Mouse (Mus musculus): ENCODE data around the gene Glyr1. TPM values are rescaled to one million over a fixed set of nuclear protein-coding genes. Genes with fewer than 3 reads are reported as not detected.

The Glyr1 gene
- 23.9 and 26.4 TPM in 2 replicates for polyA plus RNA-seq (2012; rRNA removed)
- polyA plus RNA-seq (2014; fragmentation: Nextera tagmentation; extraction: Ambion mirVana), result 21.7 and 26.3 TPM in 2 replicates

DNA sequence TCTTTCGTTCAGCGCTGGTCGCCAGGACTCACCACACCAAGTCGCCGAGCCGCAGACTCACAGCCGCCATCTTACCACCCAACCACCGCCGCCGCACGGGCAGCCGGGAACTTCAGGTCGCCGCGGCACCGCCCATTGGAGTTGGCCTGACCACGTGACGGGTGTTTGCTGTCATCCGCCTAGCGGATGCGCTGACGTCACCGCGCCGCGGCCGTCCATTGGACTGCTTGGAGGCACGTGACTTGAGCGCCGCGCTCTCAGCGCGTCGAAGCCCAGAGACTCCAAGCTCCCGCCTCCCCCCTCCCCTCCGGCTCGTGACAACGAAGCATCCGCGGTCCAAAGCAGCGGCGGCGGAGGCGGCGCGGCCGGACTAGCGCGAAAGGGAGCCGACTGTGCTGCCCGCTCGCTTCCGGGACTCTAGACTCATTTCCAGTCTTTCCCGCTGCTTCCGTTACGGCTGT, at the start of gene Glyr1, which contains the start of gene Ubn1:
Glyr1 (minus strand) TSS at position 90 of the 461 bp plus-strand sequence.
Ubn1 (plus strand) TSS at position 284 of the 461 bp plus-strand sequence.
- H3K9ac ChIP-seq (replicated peaks), result peak within 1 kb of the TSS; percentile 95
- under 1% methylated on average over 54 of the region's 56 CpGs for WGBS (ENCODE audit: insufficient replicate concordance)
- peak; percentile 95 for ATAC-seq (ENCODE audit: insufficient read depth)

DNA sequence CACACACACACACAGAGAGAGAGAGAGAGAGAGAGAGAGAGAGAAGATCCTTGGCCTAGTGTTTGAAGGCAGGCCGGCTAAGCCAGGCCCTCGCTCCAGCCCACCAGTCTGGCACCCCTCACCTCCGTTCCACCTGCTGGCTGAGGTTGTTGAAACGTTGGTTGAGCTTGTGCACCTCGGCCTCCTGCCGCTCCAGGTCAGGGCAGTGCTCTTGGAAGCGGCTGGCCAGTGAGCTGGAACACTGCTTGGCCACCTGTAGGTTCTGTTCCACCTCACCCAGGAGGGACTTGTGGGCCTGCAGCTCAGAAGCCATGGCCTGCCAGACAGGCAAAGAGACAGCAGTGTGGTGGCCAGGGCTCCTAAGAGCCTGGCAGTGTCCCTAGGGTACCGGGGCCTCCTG, 46.8 kb upstream of the Glyr1 start:
- no peak overlapping the region for H3K9ac ChIP-seq (replicated peaks)
- H3K27ac ChIP-seq, result no peak overlapping the region
- TF ChIP-seq EP300 (IDR thresholded peaks at IDR 0.05; ENCODE audit: low read depth) (no peak), CTCF (IDR thresholded peaks at IDR 0.05; ENCODE audit: low read depth) (no peak)
- H3K4me1 ChIP-seq (replicated peaks; ENCODE audit: control insufficient read depth in 2 of 2, insufficient read depth in 2 of 2, low read length in 1 of 2), result no peaks in the 10 kb centered on the region
- no peaks in the 10 kb centered on the region for H3K36me3 ChIP-seq (replicated peaks; ENCODE audit: control insufficient read depth, insufficient read depth, low read depth)
- no peak for ATAC-seq (ENCODE audit: insufficient read depth)
- no peak overlapping the region for H3K4me3 ChIP-seq (ENCODE audit: insufficient read depth in 1 of 2, low read depth in 2 of 2, low read length in 2 of 2)
- H3K27me3 ChIP-seq (ENCODE audit: control insufficient read depth, insufficient read depth, low read length), result no peaks in the 10 kb centered on the region
- H3K9me3 ChIP-seq (ENCODE audit: control insufficient read depth, low read length), result no peaks in the 10 kb centered on the region
- no peak for DNase-seq (ENCODE audit: low read depth in 3 of 3, low spot score in 3 of 3)
- WGBS (ENCODE audit: insufficient replicate concordance), result 75% methylated on average over 8 of the region's 8 CpGs
- no peak overlapping the region for H3K4me2 ChIP-seq (ENCODE audit: low read depth)

More for the DNA sequence above, at the start of gene Glyr1, which contains the start of gene Ubn1:
- Histone ChIP-seq H3K27ac (peak within 1 kb of the TSS; percentile 94), H3K27me3 (ENCODE audit: control insufficient read depth, insufficient read depth, low read length) (no peaks in the 10 kb centered on the region), H3K9me3 (ENCODE audit: control insufficient read depth, low read length) (no peaks in the 10 kb centered on the region), H3K4me3 (ENCODE audit: insufficient read depth in 1 of 2, low read depth in 2 of 2, low read length in 2 of 2) (peak within 1 kb of the TSS; percentile 94 to 98), H3K4me2 (ENCODE audit: low read depth) (peak within 1 kb of the TSS; percentile 85), H3K36me3 (replicated peaks; ENCODE audit: control insufficient read depth, insufficient read depth, low read depth) (peaks cover 39% of the 10 kb centered on the region), H3K4me1 (replicated peaks; ENCODE audit: control insufficient read depth in 2 of 2, insufficient read depth in 2 of 2, low read length in 1 of 2) (peaks cover 7 to 17% of the 10 kb centered on the region in 2 experiments)
- TF ChIP-seq CTCF (IDR thresholded peaks at IDR 0.05; ENCODE audit: low read depth) (no peak), EP300 (IDR thresholded peaks at IDR 0.05; ENCODE audit: low read depth) (no peak)
- peak; percentile 99 for DNase-seq (ENCODE audit: low read depth in 3 of 3, low spot score in 3 of 3)

DNA sequence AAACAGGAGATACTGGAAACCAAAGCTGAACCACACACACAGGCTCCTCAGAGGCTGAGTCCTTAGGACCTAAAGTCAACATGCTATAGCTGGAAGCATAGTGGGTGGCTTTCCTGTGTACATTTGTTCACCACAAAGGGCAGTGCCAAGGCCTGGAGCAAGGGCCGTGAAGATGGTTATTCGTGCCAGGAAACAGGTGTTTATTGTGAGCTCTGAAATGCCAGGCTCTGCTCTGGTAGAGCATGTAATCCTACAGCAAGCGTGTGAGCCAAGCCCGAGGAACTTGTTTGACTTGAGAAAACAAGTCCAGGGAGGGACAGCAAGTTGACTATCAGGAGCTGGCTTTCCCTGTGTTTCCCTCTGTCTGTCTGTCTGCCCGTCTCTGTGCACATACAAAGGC, 43.6 kb upstream of the Glyr1 start:
- Histone ChIP-seq H3K4me1 (replicated peaks; ENCODE audit: control insufficient read depth in 2 of 2, insufficient read depth in 2 of 2, low read length in 1 of 2) (no peaks in the 10 kb centered on the region), H3K27ac (no peak overlapping the region), H3K4me2 (ENCODE audit: low read depth) (no peak overlapping the region), H3K4me3 (ENCODE audit: insufficient read depth in 1 of 2, low read depth in 2 of 2, low read length in 2 of 2) (no peak overlapping the region), H3K27me3 (ENCODE audit: control insufficient read depth, insufficient read depth, low read length) (no peaks in the 10 kb centered on the region), H3K9ac (replicated peaks) (no peak overlapping the region), H3K36me3 (replicated peaks; ENCODE audit: control insufficient read depth, insufficient read depth, low read depth) (no peaks in the 10 kb centered on the region), H3K9me3 (ENCODE audit: control insufficient read depth, low read length) (no peaks in the 10 kb centered on the region)
- 64% methylated on average over 5 of the region's 5 CpGs for WGBS (ENCODE audit: insufficient replicate concordance)
- no peak for ATAC-seq (ENCODE audit: insufficient read depth)
- TF ChIP-seq CTCF (IDR thresholded peaks at IDR 0.05; ENCODE audit: low read depth), result no peak
- no peak for TF ChIP-seq EP300 (IDR thresholded peaks at IDR 0.05; ENCODE audit: low read depth)
- DNase-seq (ENCODE audit: low read depth in 3 of 3, low spot score in 3 of 3), result no peak

DNA sequence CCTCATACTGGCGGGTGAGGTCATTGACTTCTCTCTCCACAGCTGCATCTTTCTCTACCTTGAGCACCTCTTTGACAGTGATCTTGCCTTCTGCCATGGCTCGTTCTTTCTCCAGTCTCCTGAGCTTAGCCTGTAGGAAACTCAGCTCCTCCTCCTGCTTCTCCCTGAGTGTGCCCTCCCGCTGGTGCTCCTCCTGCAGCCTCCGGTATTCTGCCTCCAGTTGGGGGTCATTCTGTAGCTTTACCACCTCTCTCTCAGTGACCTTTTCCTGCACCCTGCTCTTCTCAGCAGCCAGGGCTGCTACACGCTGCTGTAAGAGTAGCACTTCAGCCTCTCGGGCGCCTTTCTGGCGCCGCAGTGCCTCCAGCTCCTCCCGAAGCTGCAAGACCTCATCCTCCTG, 39.4 kb upstream of the Glyr1 start:
- H3K4me1 ChIP-seq (replicated peaks; ENCODE audit: control insufficient read depth in 2 of 2, insufficient read depth in 2 of 2, low read length in 1 of 2), result no peaks in the 10 kb centered on the region
- no peaks in the 10 kb centered on the region for H3K9me3 ChIP-seq (ENCODE audit: control insufficient read depth, low read length)
- H3K4me3 ChIP-seq (ENCODE audit: insufficient read depth in 1 of 2, low read depth in 2 of 2, low read length in 2 of 2), result no peak overlapping the region
- H3K4me2 ChIP-seq (ENCODE audit: low read depth), result no peak overlapping the region
- H3K27ac ChIP-seq, result no peak overlapping the region
- H3K27me3 ChIP-seq (ENCODE audit: control insufficient read depth, insufficient read depth, low read length), result no peaks in the 10 kb centered on the region
- 68% methylated on average over 10 of the region's 10 CpGs for WGBS (ENCODE audit: insufficient replicate concordance)
- DNase-seq (ENCODE audit: low read depth in 3 of 3, low spot score in 3 of 3) (no peak), ATAC-seq (ENCODE audit: insufficient read depth) (no peak)
- no peak overlapping the region for H3K9ac ChIP-seq (replicated peaks)
- peaks cover 9% of the 10 kb centered on the region for H3K36me3 ChIP-seq (replicated peaks; ENCODE audit: control insufficient read depth, insufficient read depth, low read depth)
- TF ChIP-seq EP300 (IDR thresholded peaks at IDR 0.05; ENCODE audit: low read depth), result no peak
- no peak for TF ChIP-seq CTCF (IDR thresholded peaks at IDR 0.05; ENCODE audit: low read depth)

DNA sequence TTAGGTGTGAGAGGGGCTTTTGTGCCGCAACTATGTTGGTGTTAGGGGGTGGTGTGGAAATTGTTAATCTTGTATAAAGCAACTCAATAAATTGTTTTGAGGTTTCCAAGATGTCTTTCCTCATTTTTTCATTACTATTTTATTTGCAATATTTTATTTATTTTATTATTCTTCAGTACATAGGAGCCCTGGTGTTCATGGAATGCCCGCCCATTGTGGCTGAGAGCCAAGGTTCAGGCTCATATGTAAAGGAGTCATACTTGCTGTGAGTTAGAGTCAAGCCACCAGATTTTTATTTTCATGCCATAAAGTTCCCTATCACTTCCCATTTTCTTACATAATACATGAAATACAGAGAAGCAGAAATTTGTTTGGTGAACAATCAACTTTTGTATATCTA, 36.5 kb upstream of the Glyr1 start:
- no peaks in the 10 kb centered on the region for H3K27me3 ChIP-seq (ENCODE audit: control insufficient read depth, insufficient read depth, low read length)
- DNase-seq (ENCODE audit: low read depth in 3 of 3, low spot score in 3 of 3), result no peak
- ATAC-seq (ENCODE audit: insufficient read depth), result no peak
- no peak for TF ChIP-seq EP300 (IDR thresholded peaks at IDR 0.05; ENCODE audit: low read depth)
- TF ChIP-seq CTCF (IDR thresholded peaks at IDR 0.05; ENCODE audit: low read depth), result no peak
- peaks cover 32% of the 10 kb centered on the region for H3K36me3 ChIP-seq (replicated peaks; ENCODE audit: control insufficient read depth, insufficient read depth, low read depth)
- WGBS (ENCODE audit: insufficient replicate concordance), result 78% methylated on average over 2 of the region's 2 CpGs
- H3K9ac ChIP-seq (replicated peaks), result no peak overlapping the region
- H3K27ac ChIP-seq, result no peak overlapping the region
- no peak overlapping the region for H3K4me3 ChIP-seq (ENCODE audit: insufficient read depth in 1 of 2, low read depth in 2 of 2, low read length in 2 of 2)
- no peak overlapping the region for H3K4me2 ChIP-seq (ENCODE audit: low read depth)
- no peaks in the 10 kb centered on the region for H3K4me1 ChIP-seq (replicated peaks; ENCODE audit: control insufficient read depth in 2 of 2, insufficient read depth in 2 of 2, low read length in 1 of 2)
- H3K9me3 ChIP-seq (ENCODE audit: control insufficient read depth, low read length), result no peaks in the 10 kb centered on the region
